Mouse (Mus musculus) olfactory bulb, adult 2 months (tissue): ENCODE measurements around the gene Zc3h7b.

Source experiments
- CTCF ChIP-seq: fragments of 200-500 bp; IDR thresholded peaks from 2 replicates; pipeline ENCODE4 v1.5.1; 2012; ENCODE audit warnings: low read depth, mild to moderate bottlenecking, low read length, moderate library complexity; ENCODE audit not compliant: insufficient read depth
- POLR2A ChIP-seq: fragments of 200-500 bp; IDR thresholded peaks from 2 replicates; pipeline ENCODE4 v1.6.1; 2012; ENCODE audit warnings: mild to moderate bottlenecking, low read depth, low read length, moderate library complexity; ENCODE audit not compliant: insufficient read depth

GRCm38 (mm10) chr15:81842275-81842674, 97.4 kb downstream of the Zc3h7b start:
- TF ChIP-seq POLR2A (no peak), CTCF (no peak)
